Mouse (Mus musculus) T-cell, adult 2 months (primary cell): ENCODE data around the gene Tmem268.

Experiments used
- DNase-seq: peaks from one replicate; pipeline ENCODE4 v3.0.0; 2022; ENCODE audit warnings: low spot score

Gene Tmem268

GRCm38 (mm10) chr4:63555111-63555510 is 3.5 kb upstream of the Tmem268 start:
- no peak for DNase-seq

- no peak for DNase-seq
Observed at GRCm38 (mm10) chr4:63556665-63557064, 1.9 kb upstream of the Tmem268 start.

- no peak for DNase-seq
Observed at GRCm38 (mm10) chr4:63557124-63558059, 1.2 kb upstream of the Tmem268 start.

GRCm38 (mm10) chr4:63559127-63559697 is 631 bp downstream of the Tmem268 start:
- no peak for DNase-seq

- DNase-seq = no peak
Observed at GRCm38 (mm10) chr4:63560079-63560478, 1.5 kb downstream of the Tmem268 start.

GRCm38 (mm10) chr4:63561861-63562675 is 3.5 kb downstream of the Tmem268 start:
- DNase-seq = peak; percentile 56

GRCm38 (mm10) chr4:63562742-63563141 is 4.2 kb downstream of the Tmem268 start:
- no peak for DNase-seq

- DNase-seq = no peak
Observed at GRCm38 (mm10) chr4:63567712-63568390, 9.3 kb downstream of the Tmem268 start.

GRCm38 (mm10) chr4:63569322-63569721 is 10.7 kb downstream of the Tmem268 start:
- no peak for DNase-seq

- DNase-seq = no peak
Observed at GRCm38 (mm10) chr4:63570208-63570781, 11.7 kb downstream of the Tmem268 start.

GRCm38 (mm10) chr4:63572621-63573020 is 14.0 kb downstream of the Tmem268 start:
- DNase-seq = no peak

GRCm38 (mm10) chr4:63579649-63580048 is 21.1 kb downstream of the Tmem268 start:
- DNase-seq = no peak

- DNase-seq = no peak
Observed at GRCm38 (mm10) chr4:63580078-63580477, 21.5 kb downstream of the Tmem268 start.

GRCm38 (mm10) chr4:63582580-63582979 is 24.0 kb downstream of the Tmem268 start:
- DNase-seq = no peak

- DNase-seq = no peak
Observed at GRCm38 (mm10) chr4:63585216-63585615, 26.6 kb downstream of the Tmem268 start.

- DNase-seq = no peak
Observed at GRCm38 (mm10) chr4:63586240-63586639, 27.7 kb downstream of the Tmem268 start.

GRCm38 (mm10) chr4:63589987-63590386 is 31.4 kb downstream of the Tmem268 start:
- DNase-seq = no peak

GRCm38 (mm10) chr4:63590538-63590937 is 32.0 kb downstream of the Tmem268 start:
- DNase-seq = no peak

GRCm38 (mm10) chr4:63594459-63595110 is 36.0 kb downstream of the Tmem268 start:
- no peak for DNase-seq

- peak; percentile 57 for DNase-seq
Observed at GRCm38 (mm10) chr4:63595259-63595658, 36.7 kb downstream of the Tmem268 start.

- no peak for DNase-seq
Observed at GRCm38 (mm10) chr4:63596010-63596409, 37.4 kb downstream of the Tmem268 start.
